Mouse (Mus musculus) kidney, postnatal 0 days (tissue): ENCODE results near the gene Cacna2d4. TPM values are rescaled to one million over a fixed set of nuclear protein-coding genes. Genes with fewer than 3 reads are reported as not detected.

Source experiments
- ATAC-seq: fragments of 200-750 bp; cut with Nextera tagmentation; replicated peaks from 2 replicates; pipeline ENCODE4 v1.8.0; 2017; ENCODE audit warnings: low read depth, moderate number of reproducible peaks, moderate TSS enrichment, moderate library complexity; ENCODE audit not compliant: low FRiP score
- DNase-seq: peaks from one replicate; pipeline ENCODE4 v3.0.0-alpha.2; 2016; ENCODE audit warnings: low spot score
- H3K27ac ChIP-seq: fragments of 300-500 bp; sonication (generic); 2 replicates; pipeline ENCODE4 v1.5.1; 2014; ENCODE audit warnings: mild to moderate bottlenecking
- H3K27me3 ChIP-seq: fragments of 300-500 bp; sonication (generic); 2 replicates; pipeline ENCODE4 v1.6.1; 2014; ENCODE audit warnings: low read length, mixed read lengths; ENCODE audit not compliant: insufficient read depth
- H3K36me3 ChIP-seq: fragments of 300-500 bp; sonication (generic); 2 replicates; pipeline ENCODE4 v1.6.1; 2014; ENCODE audit warnings: low read length, mixed read lengths; ENCODE audit not compliant: insufficient read depth
- H3K4me1 ChIP-seq: fragments of 300-500 bp; sonication (generic); replicated peaks from 2 replicates; pipeline ENCODE4 v1.6.1; 2014; ENCODE audit warnings: antibody characterized with exemption, low read length, mixed read lengths; ENCODE audit not compliant: insufficient read depth
- H3K4me2 ChIP-seq: fragments of 300-500 bp; sonication (generic); 2 replicates; pipeline ENCODE4 v1.6.1; 2014; ENCODE audit warnings: mild to moderate bottlenecking, low read length, moderate library complexity, mixed read lengths
- H3K4me3 ChIP-seq: fragments of 300-500 bp; sonication (generic); replicated peaks from 2 replicates; pipeline ENCODE4 v1.5.1; 2014; ENCODE audit warnings: low read depth, low read length
- H3K9ac ChIP-seq: fragments of 300-500 bp; sonication (generic); 2 replicates; pipeline ENCODE4 v1.6.1; 2014; ENCODE audit warnings: low read depth, low read length
- H3K9me3 ChIP-seq: fragments of 300-500 bp; sonication (generic); replicated peaks from 2 replicates; pipeline ENCODE4 v1.6.1; 2016; ENCODE audit warnings: low read length, inconsistent platforms, mixed read lengths
- CTCF ChIP-seq: IDR thresholded peaks from 2 replicates; pipeline ENCODE4 v1.5.1; 2016; ENCODE audit warnings: antibody characterized with exemption, low read depth, mild to moderate bottlenecking, moderate library complexity
- WGBS: fragments of 180-500 bp; shearing (Covaris S2); extraction: QIAGEN DNeasy Blood & Tissue Kit; methylation state at CpG from one replicate; pipeline ENCODE4 v1.1.7; 2014; 5-methylcytosine and 5-hydroxymethylcytosine counted together
- polyA plus RNA-seq: library from polyadenylated mRNA; unstranded; fragments of >200 nt; fragmentation: Nextera tagmentation; extraction: Ambion mirVana; gene quantifications from 2 replicates; pipeline ENCODE4 v1.2.1, GENCODE M21; 2015

Cacna2d4 gene
- polyA plus RNA-seq, 1 experiment from 2014 or later, result not detected

GRCm38 (mm10) chr6:119341409-119341808 is 105.1 kb downstream of the Cacna2d4 start:
- Histone ChIP-seq H3K4me3 (no peak overlapping the region), H3K27ac (no peak overlapping the region), H3K4me2 (no peak overlapping the region), H3K36me3 (no peaks in the 10 kb centered on the region), H3K4me1 (no peaks in the 10 kb centered on the region), H3K27me3 (no peaks in the 10 kb centered on the region), H3K9ac (no peak overlapping the region), H3K9me3 (no peaks in the 10 kb centered on the region)
- ATAC-seq, result no peak
- DNase-seq, result peak; percentile 71
- no peak for TF ChIP-seq CTCF

- TF ChIP-seq CTCF, result no peak
- Histone ChIP-seq H3K4me2 (no peak overlapping the region), H3K9me3 (no peaks in the 10 kb centered on the region), H3K4me3 (no peak overlapping the region), H3K27ac (no peak overlapping the region), H3K36me3 (no peaks in the 10 kb centered on the region), H3K9ac (no peak overlapping the region), H3K27me3 (no peaks in the 10 kb centered on the region), H3K4me1 (no peaks in the 10 kb centered on the region)
- 38% methylated on average over 10 of the region's 10 CpGs for WGBS
- DNase-seq (no peak), ATAC-seq (no peak)
Measured at GRCm38 (mm10) chr6:119346257-119346656, 109.9 kb downstream of the Cacna2d4 start.

- no peak for DNase-seq
- H3K4me1 ChIP-seq, result no peaks in the 10 kb centered on the region
- no peaks in the 10 kb centered on the region for H3K9me3 ChIP-seq
- no peak overlapping the region for H3K9ac ChIP-seq
- no peaks in the 10 kb centered on the region for H3K36me3 ChIP-seq
- no peak overlapping the region for H3K4me2 ChIP-seq
- no peak for ATAC-seq
- H3K4me3 ChIP-seq, result no peak overlapping the region
- no peak for TF ChIP-seq CTCF
- WGBS, result 81% methylated on average over 5 of the region's 5 CpGs
- no peak overlapping the region for H3K27ac ChIP-seq
- H3K27me3 ChIP-seq, result no peaks in the 10 kb centered on the region
Measured at GRCm38 (mm10) chr6:119347813-119348212, 111.5 kb downstream of the Cacna2d4 start.

GRCm38 (mm10) chr6:119348234-119348633 is 111.9 kb downstream of the Cacna2d4 start:
- H3K4me1 ChIP-seq, result no peaks in the 10 kb centered on the region
- H3K27me3 ChIP-seq, result no peaks in the 10 kb centered on the region
- peaks cover 3% of the 10 kb centered on the region; the same call in 1 of the 2 replicates for H3K36me3 ChIP-seq
- 0% methylated on average over 1 of the region's 1 CpGs for WGBS
- H3K9me3 ChIP-seq, result no peaks in the 10 kb centered on the region
- H3K4me2 ChIP-seq, result no peak overlapping the region
- peak; percentile 88 for DNase-seq
- no peak overlapping the region for H3K27ac ChIP-seq
- ATAC-seq, result no peak
- H3K9ac ChIP-seq, result no peak overlapping the region
- H3K4me3 ChIP-seq, result no peak overlapping the region
- peak; percentile 92 for TF ChIP-seq CTCF

- H3K9me3 ChIP-seq, result no peaks in the 10 kb centered on the region
- H3K4me3 ChIP-seq, result no peak overlapping the region
- no peaks in the 10 kb centered on the region for H3K4me1 ChIP-seq
- H3K27ac ChIP-seq, result no peak overlapping the region
- WGBS, result 86% methylated on average over 9 of the region's 9 CpGs
- no peak overlapping the region for H3K4me2 ChIP-seq
- no peak for TF ChIP-seq CTCF
- no peak overlapping the region for H3K9ac ChIP-seq
- peaks cover 24% of the 10 kb centered on the region; the same call in 1 of the 2 replicates for H3K36me3 ChIP-seq
- no peak for DNase-seq
- ATAC-seq, result no peak
- no peaks in the 10 kb centered on the region for H3K27me3 ChIP-seq
Measured at GRCm38 (mm10) chr6:119350703-119351198, 114.4 kb downstream of the Cacna2d4 start.

- Histone ChIP-seq H3K4me2 (no peak overlapping the region), H3K4me1 (no peaks in the 10 kb centered on the region), H3K4me3 (no peak overlapping the region), H3K36me3 (peaks cover 30% of the 10 kb centered on the region; the same call in 1 of the 2 replicates), H3K9ac (no peak overlapping the region), H3K9me3 (no peaks in the 10 kb centered on the region), H3K27ac (no peak overlapping the region), H3K27me3 (no peaks in the 10 kb centered on the region)
- no peak for ATAC-seq
- 71% methylated on average over 8 of the region's 8 CpGs for WGBS
- no peak for TF ChIP-seq CTCF
- DNase-seq, result no peak
Measured at GRCm38 (mm10) chr6:119351656-119352055, 115.3 kb downstream of the Cacna2d4 start.

- no peak overlapping the region for H3K4me2 ChIP-seq
- no peak overlapping the region for H3K27ac ChIP-seq
- peaks cover 34% of the 10 kb centered on the region for H3K36me3 ChIP-seq
- H3K4me1 ChIP-seq, result no peaks in the 10 kb centered on the region
- WGBS, result 66% methylated on average over 6 of the region's 6 CpGs
- ATAC-seq (no peak), DNase-seq (no peak)
- no peaks in the 10 kb centered on the region for H3K27me3 ChIP-seq
- no peak overlapping the region for H3K9ac ChIP-seq
- H3K4me3 ChIP-seq, result no peak overlapping the region
- TF ChIP-seq CTCF, result no peak
- H3K9me3 ChIP-seq, result no peaks in the 10 kb centered on the region
Measured at GRCm38 (mm10) chr6:119352501-119352900, 116.2 kb downstream of the Cacna2d4 start.
